8 mouse cellular contexts compared by ENCODE assay signal in genomic region chr2:58567066-58567810, GRCm38 (mm10). TPM values are rescaled to one million over a fixed set of nuclear protein-coding genes. Genes with fewer than 3 reads are reported as not detected.
A peak's percentile ranks its signal among the peaks of the same experiment; 100 is the strongest.
DNase-seq lines count a peak whose midpoint lies in the region; ATAC-seq lines count a peak whose summit lies in the region.

Gene Acvr1, minus strand, starts transcription at chr2:58567157.
Gene Upp2, plus strand, starts transcription at chr2:58567298.

- peak; percentile 95 for ATAC-seq in hindbrain, embryonic 11.5 days (ENCODE audit: low FRiP score)

- under 1% methylated on average over 39 of the region's 80 CpGs for WGBS in hindbrain, embryonic 11.5 days

- peak; percentile 94 for DNase-seq in Muller cell, postnatal 12 days (ENCODE audit: inconsistent ontology term)
- DNase-seq in cerebellum, adult 8-10 months = peak; percentile 87
- peak; percentile 77 to 86 for DNase-seq in frontal cortex, postnatal 10 days (ENCODE audit: low spot score in 2 of 2)
- peak; percentile 88 for DNase-seq in hindbrain, embryonic 11.5 days (ENCODE audit: low spot score)
- DNase-seq in layer of hippocampus, postnatal 25 days (ENCODE audit: extremely low spot score in 1 of 2, low spot score in 1 of 2) = peak; percentile 76 to 78
- peak; percentile 93 for DNase-seq in lung, postnatal 10 days
- DNase-seq in retina, adult 2 months (ENCODE audit: low read depth, low spot score) = peak; percentile 50
- DNase-seq in urinary bladder, adult 18-20 months (ENCODE audit: low spot score in 2 of 2) = peak; percentile 67 to 86

- H3K4me3 ChIP-seq in hindbrain, embryonic 11.5 days (ENCODE audit: low read depth, low read length) = peak within 1 kb of the TSS; percentile 89

- no peaks in the 10 kb centered on the region for H3K27me3 ChIP-seq in hindbrain, embryonic 11.5 days (ENCODE audit: control insufficient read depth, insufficient read depth, low read length)

- H3K4me2 ChIP-seq in hindbrain, embryonic 11.5 days (replicated peaks; ENCODE audit: low read depth, low read length) = peak within 1 kb of the TSS; percentile 67

- H3K27ac ChIP-seq in hindbrain, embryonic 11.5 days (ENCODE audit: low read depth, low read length) = peak within 1 kb of the TSS; percentile 97

- no peaks in the 10 kb centered on the region for H3K36me3 ChIP-seq in hindbrain, embryonic 11.5 days (ENCODE audit: control insufficient read depth, insufficient read depth, low read length)

- peak within 1 kb of the TSS; percentile 84 for H3K9ac ChIP-seq in hindbrain, embryonic 11.5 days (ENCODE audit: low read depth, low read length)

- H3K4me1 ChIP-seq in hindbrain, embryonic 11.5 days (replicated peaks; ENCODE audit: control insufficient read depth, insufficient read depth, low read length) = peaks cover 6% of the 10 kb centered on the region; the same call in 1 of the 2 replicates

- no peaks in the 10 kb centered on the region for H3K9me3 ChIP-seq in hindbrain, embryonic 11.5 days (ENCODE audit: control insufficient read depth, low read length)

RNA-seq across cellular contexts. Expression of gene Acvr1, which starts in this region (rescaled TPM):
- 5.8 and 6.0 TPM in 2 replicates for polyA plus RNA-seq in hindbrain, embryonic 11.5 days (2014; fragmentation: Nextera tagmentation; extraction: Ambion mirVana)
- 10 to 100 TPM; 43.1 to 48.2 TPM for total RNA-seq in layer of hippocampus, postnatal 25 days (2021)

RNA-seq across cellular contexts. Expression of gene Upp2, which starts in this region (rescaled TPM):
- 5.9 and 6.3 TPM in 2 replicates for polyA plus RNA-seq in hindbrain, embryonic 11.5 days (2014; fragmentation: Nextera tagmentation; extraction: Ambion mirVana)
- 10 to 100 TPM; 30.9 to 32.5 TPM for total RNA-seq in layer of hippocampus, postnatal 25 days (2021)

Comparison
In these comparisons a context has a peak if more than half of its experiments do, and no peak if none do; other contexts are left out.
1. Peak in every context shown above with its lines: DNase-seq, ATAC-seq, H3K4me3 ChIP-seq and H3K27ac ChIP-seq.